Mouse (Mus musculus) lung, postnatal 0 days (tissue): ENCODE data around the gene Acox3.

ENCODE experiments used
- CTCF ChIP-seq: IDR thresholded peaks from 2 replicates; pipeline ENCODE4 v1.5.1; 2016; ENCODE audit warnings: antibody characterized with exemption, mild to moderate bottlenecking
- EP300 ChIP-seq: IDR thresholded peaks from 2 replicates; pipeline ENCODE4 v1.6.1; 2016; ENCODE audit warnings: antibody characterized with exemption, mild to moderate bottlenecking, control low read depth

GRCm38 (mm10) chr5:35631224-35631623 lies 48.4 kb downstream of the Acox3 start:
- TF ChIP-seq CTCF (no peak), EP300 (no peak)
